Mouse (Mus musculus) lung, postnatal 0 days (tissue): ENCODE measurements around the gene Kcnh1. TPM values are rescaled to one million over a fixed set of nuclear protein-coding genes. Genes with fewer than 3 reads are reported as not detected.

Experiments used
- ATAC-seq: fragments of 200-750 bp; cut with Nextera tagmentation; 2 replicates; pipeline ENCODE4 v1.8.0; 2017; ENCODE audit warnings: moderate library complexity
- DNase-seq: peaks from one replicate; pipeline ENCODE4 v3.0.0-alpha.2; 2016; ENCODE audit warnings: low spot score
- H3K27ac ChIP-seq: fragments of 300-500 bp; sonication (generic); 2 replicates; pipeline ENCODE4 v1.5.1; 2014; ENCODE audit warnings: antibody characterized with exemption, mild to moderate bottlenecking, low read length, mixed read lengths
- H3K27me3 ChIP-seq: fragments of 300-500 bp; sonication (generic); replicated peaks from 2 replicates; pipeline ENCODE4 v1.6.1; 2014; ENCODE audit warnings: low read length, mixed read lengths; ENCODE audit not compliant: insufficient read depth
- H3K36me3 ChIP-seq: fragments of 300-500 bp; sonication (generic); 2 replicates; pipeline ENCODE4 v1.6.1; 2014; ENCODE audit warnings: low read length, mixed read lengths; ENCODE audit not compliant: insufficient read depth
- H3K4me1 ChIP-seq: fragments of 300-500 bp; sonication (generic); 2 replicates; pipeline ENCODE4 v1.6.1; 2014; ENCODE audit warnings: antibody characterized with exemption, low read depth, low read length, mixed read lengths; ENCODE audit not compliant: insufficient read depth
- H3K4me2 ChIP-seq: fragments of 300-500 bp; sonication (generic); replicated peaks from 2 replicates; pipeline ENCODE4 v1.6.1; 2014; ENCODE audit warnings: low read depth, mild to moderate bottlenecking, low read length, moderate library complexity, mixed read lengths
- H3K4me3 ChIP-seq: fragments of 300-500 bp; sonication (generic); 2 replicates; pipeline ENCODE4 v1.5.1; 2014; ENCODE audit warnings: low read depth, low read length
- H3K9ac ChIP-seq: fragments of 300-500 bp; sonication (generic); replicated peaks from 2 replicates; pipeline ENCODE4 v1.6.1; 2014; ENCODE audit warnings: low read depth, mild to moderate bottlenecking
- H3K9me3 ChIP-seq: fragments of 300-500 bp; sonication (generic); 2 replicates; pipeline ENCODE4 v1.6.1; 2016; ENCODE audit warnings: low read length, mixed read lengths
- CTCF ChIP-seq: IDR thresholded peaks from 2 replicates; pipeline ENCODE4 v1.5.1; 2016; ENCODE audit warnings: antibody characterized with exemption, mild to moderate bottlenecking
- EP300 ChIP-seq: IDR thresholded peaks from 2 replicates; pipeline ENCODE4 v1.6.1; 2016; ENCODE audit warnings: antibody characterized with exemption, mild to moderate bottlenecking, control low read depth
- WGBS: fragments of 180-500 bp; shearing (Covaris S2); extraction: QIAGEN DNeasy Blood & Tissue Kit; methylation state at CpG from one replicate; pipeline ENCODE4 v1.1.7; 2014; 5-methylcytosine and 5-hydroxymethylcytosine counted together
- polyA plus RNA-seq: library from polyadenylated mRNA; unstranded; fragments of >200 nt; fragmentation: Nextera tagmentation; extraction: Ambion mirVana; gene quantifications from 2 replicates; pipeline ENCODE4 v1.2.1, GENCODE M21; 2015

Kcnh1 gene
- polyA plus RNA-seq, 1 experiment from 2014 or later: 4.4 TPM

DNA sequence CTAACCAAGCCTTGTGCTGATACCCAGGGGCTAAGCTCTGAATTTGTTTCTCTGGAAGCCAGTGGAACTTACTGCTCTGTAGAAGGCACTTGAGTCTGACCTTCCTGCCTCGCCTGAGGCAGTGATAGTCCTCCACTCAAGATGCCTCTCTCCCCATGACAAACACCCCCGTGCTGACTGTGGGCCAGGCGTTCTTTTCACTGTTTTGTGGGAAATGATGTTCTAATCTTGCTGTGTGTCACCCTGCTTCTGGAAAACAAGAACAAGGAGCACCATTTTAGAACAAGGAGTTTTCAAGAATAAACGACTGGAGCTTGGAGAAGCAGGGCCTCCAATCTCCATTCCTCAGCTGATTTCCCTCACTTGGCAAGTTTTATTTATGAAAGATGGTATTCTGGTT lies 273.2 kb downstream of the Kcnh1 start:
- 62% methylated on average over 4 of the region's 4 CpGs for WGBS
- ATAC-seq: no peak
- Histone ChIP-seq H3K4me1 (no peaks in the 10 kb centered on the region), H3K36me3 (no peaks in the 10 kb centered on the region), H3K27ac (no peak overlapping the region), H3K4me3 (no peak overlapping the region), H3K4me2 (no peak overlapping the region), H3K9ac (no peak overlapping the region), H3K9me3 (no peaks in the 10 kb centered on the region), H3K27me3 (no peaks in the 10 kb centered on the region)
- DNase-seq: no peak
- TF ChIP-seq CTCF: no peak
- no peak for TF ChIP-seq EP300

DNA sequence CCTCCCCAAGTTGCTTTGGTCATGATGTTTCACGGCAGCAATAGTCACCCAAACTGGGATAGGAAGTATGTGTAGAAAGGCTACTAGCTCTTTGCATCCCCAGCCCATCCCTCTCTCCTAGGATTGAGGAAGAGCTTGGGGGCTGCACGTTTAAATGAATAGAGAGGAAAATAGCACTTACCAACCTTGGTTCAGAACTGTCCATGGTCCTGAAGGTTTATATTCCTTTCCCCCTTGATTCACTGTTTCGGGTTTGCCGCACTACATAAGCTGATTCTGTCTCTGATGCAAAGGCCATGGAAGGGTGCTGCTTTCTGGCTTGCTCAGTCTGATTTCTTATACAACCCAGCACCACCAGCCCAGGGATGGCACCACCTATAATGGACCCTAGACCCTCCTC lies 281.8 kb downstream of the Kcnh1 start:
- 47% methylated on average over 4 of the region's 4 CpGs for WGBS
- DNase-seq (peak; percentile 52), ATAC-seq (no peak)
- Histone ChIP-seq H3K27ac (no peak overlapping the region), H3K4me1 (no peaks in the 10 kb centered on the region; the same call in 1 of the 2 replicates), H3K4me3 (no peak overlapping the region), H3K36me3 (no peaks in the 10 kb centered on the region), H3K4me2 (no peak overlapping the region), H3K9ac (no peak overlapping the region), H3K9me3 (no peaks in the 10 kb centered on the region), H3K27me3 (no peaks in the 10 kb centered on the region)
- TF ChIP-seq EP300 (no peak), CTCF (no peak)

DNA sequence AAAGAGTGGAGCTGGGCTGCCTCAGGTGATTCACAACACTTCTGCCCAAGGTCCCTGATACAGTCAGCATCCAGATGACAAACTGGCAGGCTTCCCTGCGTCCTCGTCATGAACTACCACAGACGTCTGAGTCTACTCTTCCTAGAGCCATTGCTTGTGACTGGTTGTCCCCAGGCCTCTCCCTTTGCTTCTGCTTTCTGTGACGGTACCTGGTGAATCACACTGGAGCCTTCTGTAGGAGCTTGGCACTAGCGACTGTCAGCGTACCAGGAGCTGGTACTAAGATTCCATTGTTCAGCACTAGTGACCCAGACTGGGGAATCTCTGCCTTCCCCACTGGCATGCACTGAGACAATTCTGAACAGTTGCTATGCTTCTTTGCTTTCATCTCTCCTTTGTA lies 282.6 kb downstream of the Kcnh1 start:
- no peak overlapping the region for H3K4me3 ChIP-seq
- no peak overlapping the region for H3K4me2 ChIP-seq
- TF ChIP-seq EP300 (no peak), CTCF (no peak)
- ATAC-seq: no peak
- H3K27me3 ChIP-seq: no peaks in the 10 kb centered on the region
- no peak overlapping the region for H3K9ac ChIP-seq
- H3K36me3 ChIP-seq: no peaks in the 10 kb centered on the region
- H3K4me1 ChIP-seq: no peaks in the 10 kb centered on the region; the same call in 1 of the 2 replicates
- WGBS: 92% methylated on average over 6 of the region's 6 CpGs
- no peak for DNase-seq
- no peak overlapping the region for H3K27ac ChIP-seq
- H3K9me3 ChIP-seq: no peaks in the 10 kb centered on the region

DNA sequence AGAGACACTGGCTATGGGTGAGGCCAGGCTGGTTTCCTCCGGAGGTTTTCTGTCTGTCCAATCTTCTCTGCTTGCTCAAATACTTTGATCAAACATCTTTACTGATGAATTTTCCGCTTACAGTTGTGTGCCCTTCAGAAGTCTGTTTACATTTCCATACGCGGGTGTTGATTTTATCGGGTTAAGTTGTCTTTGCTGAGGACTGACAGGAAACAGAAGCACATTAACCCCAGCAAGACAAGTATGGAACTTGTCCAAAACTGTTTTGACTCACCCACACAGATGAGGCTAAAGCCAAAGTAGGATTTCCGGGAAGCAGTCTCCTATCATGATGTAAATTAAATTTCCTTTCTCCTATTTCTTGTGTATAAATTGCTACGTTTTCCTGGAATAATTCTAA lies 286.1 kb downstream of the Kcnh1 start:
- no peaks in the 10 kb centered on the region for H3K27me3 ChIP-seq
- no peak overlapping the region for H3K9ac ChIP-seq
- no peaks in the 10 kb centered on the region for H3K9me3 ChIP-seq
- H3K4me1 ChIP-seq: no peaks in the 10 kb centered on the region; the same call in 1 of the 2 replicates
- no peak overlapping the region for H3K4me3 ChIP-seq
- DNase-seq (peak; percentile 71), ATAC-seq (peak; percentile 81)
- no peak overlapping the region for H3K4me2 ChIP-seq
- TF ChIP-seq EP300 (peak; percentile 93), CTCF (no peak)
- 7% methylated on average over 7 of the region's 7 CpGs for whole genome bisulfite sequencing
- no peaks in the 10 kb centered on the region for H3K36me3 ChIP-seq
- no peak overlapping the region for H3K27ac ChIP-seq

DNA sequence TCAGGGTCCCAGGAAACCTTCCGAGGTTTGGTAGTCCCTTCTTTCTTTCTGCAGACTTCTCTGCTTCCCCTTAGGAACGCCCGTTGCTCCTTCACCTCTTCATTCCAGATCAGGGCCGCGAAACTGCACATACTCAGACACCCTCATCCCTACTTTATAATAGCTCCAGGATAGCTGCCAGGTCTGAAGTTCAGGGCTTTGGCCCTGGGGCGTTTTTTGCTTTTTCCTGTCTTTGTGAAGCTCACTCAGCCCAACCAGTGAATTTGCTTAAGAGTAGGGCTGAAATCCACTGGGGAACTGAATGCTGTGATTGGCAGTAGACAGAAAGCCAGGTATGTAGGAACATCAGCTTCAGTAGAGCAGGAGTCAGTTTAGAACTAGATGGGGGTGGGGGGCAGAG lies 287.0 kb downstream of the Kcnh1 start:
- TF ChIP-seq CTCF (no peak), EP300 (no peak)
- Histone ChIP-seq H3K9ac (no peak overlapping the region), H3K27ac (peak overlapping the region; percentile 16; the same call in 1 of the 2 replicates), H3K4me1 (no peaks in the 10 kb centered on the region; the same call in 1 of the 2 replicates), H3K27me3 (no peaks in the 10 kb centered on the region), H3K36me3 (no peaks in the 10 kb centered on the region), H3K4me3 (no peak overlapping the region), H3K4me2 (no peak overlapping the region), H3K9me3 (no peaks in the 10 kb centered on the region)
- WGBS: 16% methylated on average over 6 of the region's 6 CpGs
- ATAC-seq: 0 out of 2 replicates have a peak, but pooled peaks have one; percentile 10
- no peak for DNase-seq

DNA sequence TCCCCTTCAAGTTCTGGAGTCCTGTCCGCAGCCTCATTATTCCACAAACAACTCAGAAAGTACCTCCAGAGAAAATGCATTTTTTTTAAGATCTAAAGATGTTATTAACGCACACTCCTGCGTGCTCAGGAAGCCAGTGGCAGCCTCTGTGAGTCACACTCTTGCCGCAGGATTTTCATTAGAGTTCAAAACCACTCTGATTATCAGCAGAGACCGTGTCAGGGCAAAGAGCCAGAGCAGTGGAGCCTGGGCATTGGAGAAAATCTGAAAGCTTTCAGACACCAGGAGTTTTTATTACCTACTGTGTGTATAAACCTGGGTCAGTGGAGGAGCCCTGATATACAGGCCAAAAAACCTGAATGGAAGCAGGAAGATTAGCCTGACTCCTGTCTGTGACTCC lies 287.6 kb downstream of the Kcnh1 start:
- DNase-seq (no peak), ATAC-seq (no peak)
- Histone ChIP-seq H3K4me1 (no peaks in the 10 kb centered on the region; the same call in 1 of the 2 replicates), H3K27ac (no peak overlapping the region), H3K36me3 (no peaks in the 10 kb centered on the region), H3K4me2 (no peak overlapping the region), H3K9ac (no peak overlapping the region), H3K27me3 (no peaks in the 10 kb centered on the region), H3K4me3 (no peak overlapping the region), H3K9me3 (no peaks in the 10 kb centered on the region)
- WGBS: 43% methylated on average over 5 of the region's 5 CpGs
- TF ChIP-seq EP300: no peak
- no peak for TF ChIP-seq CTCF
